Mouse (Mus musculus) brain, adult 10 weeks (tissue): ENCODE measurements around the gene Pus10. TPM values are rescaled to one million over a fixed set of nuclear protein-coding genes. Genes with fewer than 3 reads are reported as not detected.

Source experiments
- polyA plus RNA-seq: library from polyadenylated mRNA; stranded (reverse); fragments of 350-450 nt; fragmentation: Illumina TruSeq; extraction: RNeasy Lipid Tissue Mini Kit (QIAGEN cat#74804); gene quantifications from one replicate; pipeline ENCODE4 v1.2.3, GENCODE M21; 2015; ENCODE audit warnings: low read depth, low replicate concordance

Pus10 gene
- 8.5 TPM for polyA plus RNA-seq

DNA sequence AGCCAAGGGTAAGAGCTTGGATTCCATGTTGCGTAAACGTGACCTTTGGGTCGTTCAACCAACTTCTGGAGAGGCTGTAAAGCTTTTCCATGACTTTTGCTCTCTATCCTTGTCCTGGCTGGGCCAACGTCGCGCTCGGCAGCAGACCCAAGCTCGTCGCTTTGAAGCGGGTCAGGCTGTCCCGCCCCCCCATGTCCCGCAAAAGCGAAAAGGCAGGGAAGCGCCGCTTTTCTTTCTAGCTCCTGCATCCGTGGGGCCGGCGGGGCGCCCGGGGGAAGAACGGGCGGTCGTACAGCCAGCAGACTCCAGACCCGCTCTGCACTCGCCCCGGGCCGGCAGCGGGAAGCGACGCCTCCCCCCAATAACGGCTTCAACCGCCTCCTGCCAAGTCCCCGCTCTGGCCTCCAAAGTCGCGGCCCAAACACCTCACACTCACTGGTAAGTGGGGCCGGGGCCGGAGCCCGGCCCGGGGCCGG, at the start of gene Pus10:
Pus10 (plus strand) TSS at position 364 of the 476 bp plus-strand sequence.

DNA sequence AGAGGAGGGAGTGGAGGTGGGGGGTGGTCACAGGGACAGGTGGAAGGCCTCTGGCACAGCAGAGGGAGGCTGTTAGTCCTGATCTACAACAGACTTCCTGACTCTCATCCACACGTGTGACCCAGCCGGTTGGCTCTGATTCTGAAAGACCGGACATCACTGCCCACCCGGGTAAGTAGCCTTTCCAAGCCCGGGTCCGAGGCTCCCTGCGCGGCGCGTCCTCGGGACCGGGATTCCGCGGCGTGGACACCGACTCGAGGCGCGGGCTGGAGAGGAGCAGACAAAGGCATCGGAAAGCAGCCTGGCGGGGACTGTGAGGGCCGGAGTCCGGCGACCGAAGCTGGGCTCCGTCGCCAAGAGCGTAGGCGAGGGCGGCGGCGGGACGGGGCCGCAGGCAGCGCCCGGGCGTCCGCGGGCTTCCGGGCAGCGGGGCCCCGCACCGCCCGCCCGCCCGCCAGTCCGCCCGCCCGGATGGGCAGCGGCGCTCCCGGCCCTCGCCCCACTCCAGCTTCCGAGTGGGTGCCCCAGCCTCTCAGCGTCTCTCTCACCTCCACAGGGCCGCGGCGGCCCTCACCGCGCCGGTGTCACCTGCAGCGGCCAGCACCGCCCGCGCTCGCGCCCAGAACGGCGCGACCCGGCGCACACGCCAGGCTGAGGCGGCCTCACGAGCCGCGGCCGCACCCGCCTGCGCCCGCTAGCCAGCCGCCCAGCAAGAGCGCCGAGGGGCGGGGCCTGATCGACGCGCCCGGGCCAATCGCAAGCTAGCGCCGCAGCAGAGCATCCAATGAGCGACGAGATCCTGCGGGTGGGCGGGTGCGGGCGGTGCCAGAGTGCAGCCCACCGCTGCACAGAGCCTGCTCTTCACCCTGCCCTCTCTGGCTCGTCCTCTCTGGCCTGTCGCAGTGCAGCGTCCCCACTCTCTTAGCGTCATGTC, 32.3 kb upstream of the Pus10 start, which contains the start of gene 0610010F05Rik:
0610010F05Rik (minus strand) TSS at position 695 of the 934 bp plus-strand sequence.

DNA sequence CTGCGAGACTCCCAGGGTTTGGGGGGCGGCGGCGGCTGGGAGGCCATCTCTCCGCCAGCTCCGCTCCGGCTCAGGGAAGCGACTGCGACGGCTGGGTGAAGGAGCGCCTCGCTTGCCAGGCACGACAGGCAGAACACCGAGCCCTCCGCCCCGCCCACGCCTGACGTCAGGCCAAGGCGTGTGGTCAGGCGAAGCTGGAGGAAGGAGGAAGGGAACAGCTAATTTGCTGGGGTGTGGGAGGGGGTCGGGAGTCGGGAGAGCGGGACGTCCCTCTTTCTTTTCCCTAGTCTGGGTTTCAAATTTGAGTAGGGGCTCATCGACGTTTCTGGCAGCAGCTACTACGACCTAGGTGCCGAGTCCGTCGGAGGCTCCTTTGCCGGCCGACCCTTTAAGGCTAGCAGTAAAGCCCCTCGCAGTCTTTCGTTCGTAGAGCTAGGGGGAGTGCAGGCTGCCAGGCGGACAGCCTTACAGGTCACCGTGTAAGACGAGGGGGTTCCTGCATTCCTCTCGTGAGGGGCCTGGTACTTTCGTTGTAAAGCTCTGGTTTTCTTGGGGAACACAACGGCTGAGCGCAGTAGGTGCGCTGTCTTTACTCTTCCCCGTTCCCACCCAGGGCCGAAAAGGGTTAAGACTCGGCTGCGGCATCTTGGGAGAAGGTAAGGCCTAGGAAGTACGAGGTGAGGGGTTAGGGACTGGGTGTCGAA, 476 bp downstream of the Pus10 start, which contains the start of gene Pex13:
Pex13 (minus strand) TSS at position 162 of the 704 bp plus-strand sequence.

DNA sequence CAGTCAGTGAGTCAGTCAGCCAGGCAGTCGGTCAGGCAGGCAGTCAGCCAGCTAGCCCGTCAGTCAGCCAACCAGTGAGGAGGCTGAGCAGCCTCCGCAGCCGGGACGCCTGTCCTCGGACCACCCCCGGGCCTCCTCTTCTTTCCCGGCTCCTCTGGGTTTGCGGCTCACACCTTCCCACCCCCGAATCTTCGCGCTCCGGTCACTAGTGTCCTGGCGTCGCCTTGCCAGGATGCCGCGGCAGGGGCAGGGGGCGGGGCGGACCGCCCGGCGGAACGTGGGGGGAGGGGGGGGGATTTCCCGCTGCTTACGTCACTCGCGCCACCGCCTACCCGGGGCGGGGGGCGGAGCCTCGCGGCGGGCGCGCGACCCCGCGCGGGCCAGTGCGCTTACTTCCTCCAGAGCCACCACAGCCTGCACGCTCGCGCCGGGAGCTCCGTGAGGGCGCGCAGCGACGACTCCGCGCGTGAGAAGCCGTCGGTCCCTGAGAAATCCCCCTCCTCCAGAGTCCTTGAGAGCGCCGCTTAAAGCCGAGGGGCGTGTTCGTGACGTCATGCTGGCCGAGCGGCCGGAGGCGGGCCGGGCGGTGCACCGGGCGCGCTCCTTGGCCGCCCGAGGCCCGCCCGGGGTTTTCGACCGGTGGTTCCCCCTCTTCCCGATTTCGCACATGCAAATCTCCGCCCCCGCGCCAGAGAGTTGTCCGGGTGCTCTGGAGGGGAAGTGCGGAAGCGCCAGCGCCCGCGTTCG, 105.5 kb downstream of the Pus10 start, which contains the start of gene Rel:
Rel (minus strand) TSS at position 211 of the 747 bp plus-strand sequence.

Other genes with a start within 250 kb of the Pus10 start
- gene Ahsa2, start 167.6 kb upstream of the Pus10 start, polyA plus RNA-seq: 33.6 TPM
- gene 1700093K21Rik, start 144.5 kb upstream of the Pus10 start, polyA plus RNA-seq: not detected
- 33.4 TPM for gene 0610010F05Rik, start 32.0 kb upstream of the Pus10 start, polyA plus RNA-seq
- 33.8 TPM for gene Pex13, start 285 bp downstream of the Pus10 start, polyA plus RNA-seq
- gene Rel, start 105.3 kb downstream of the Pus10 start, polyA plus RNA-seq: 2.4 TPM
- gene Papolg, start 229.6 kb downstream of the Pus10 start, polyA plus RNA-seq: 18.3 TPM